Mouse (Mus musculus): ENCODE data around the gene Gm45711. TPM values are rescaled to one million over a fixed set of nuclear protein-coding genes. Genes with fewer than 3 reads are reported as not detected.
A peak's percentile ranks its signal among the peaks of the same experiment; 100 is the strongest.

Gm45711 gene
- total and polyA plus RNA-seq, 3 experiments: not detected

DNA sequence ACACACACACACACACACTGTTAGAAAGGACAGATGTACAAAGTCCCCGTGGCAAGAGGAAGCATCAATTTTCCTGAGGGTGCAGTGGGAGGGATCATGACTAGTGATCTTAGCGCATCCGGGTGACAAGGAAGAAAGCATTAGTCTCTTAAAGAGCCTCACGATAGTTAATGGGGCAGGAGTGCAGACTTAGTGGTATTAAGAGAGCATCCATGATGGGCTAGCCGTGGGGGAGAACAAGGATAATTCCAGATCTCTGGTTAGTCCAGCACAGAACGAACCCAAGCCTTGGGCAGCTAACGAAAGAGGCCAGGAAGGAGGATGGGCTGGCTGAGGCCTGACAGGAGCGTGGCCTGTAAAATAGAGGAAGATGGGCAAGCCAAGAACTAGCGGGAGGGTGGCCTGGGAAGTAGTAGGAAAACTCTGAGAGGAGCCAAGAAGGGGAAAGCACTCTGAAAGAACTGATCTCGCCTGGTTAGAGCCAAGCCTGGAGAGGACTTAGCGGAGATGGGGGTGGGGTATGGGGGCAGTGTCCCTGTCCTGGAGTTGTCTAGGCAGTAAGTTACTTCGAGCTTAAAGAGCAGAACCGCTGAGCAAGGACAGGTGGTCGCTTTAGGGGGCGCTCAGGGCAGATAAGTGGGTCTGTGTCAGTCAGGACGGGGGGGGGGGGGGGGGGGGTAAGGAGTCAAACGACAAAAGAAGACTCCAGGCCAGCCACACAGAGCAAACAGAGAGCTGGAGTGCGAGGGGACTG lies 29.5 kb upstream of the Gm45711 start, which contains the start of gene Cmtm3:
TSS of gene Cmtm3 (plus strand) at position 182 of the 754 bp plus-strand sequence.
- H3K79me2 ChIP-seq (ENCODE audit: control insufficient read depth, insufficient read depth, low read length, poor library complexity): peaks cover 10% of the 10 kb centered on the region
- no peaks in the 10 kb centered on the region for H3K27me3 ChIP-seq (ENCODE audit: control insufficient read depth in 1 of 2, insufficient read depth in 2 of 2, low read length in 2 of 2)
- peaks cover 0 to 11% of the 10 kb centered on the region in 2 experiments; a peak in 2 of 4 replicates for H3K36me3 ChIP-seq (ENCODE audit: control insufficient read depth in 1 of 2, insufficient read depth in 2 of 2, low read length in 2 of 2)
- no peaks in the 10 kb centered on the region for H3K9me3 ChIP-seq (replicated peaks; ENCODE audit: insufficient read depth, low read length)
- H3K4me1 ChIP-seq (ENCODE audit: control insufficient read depth in 1 of 2, insufficient read depth in 2 of 2, low read length in 2 of 2): peaks cover 0 to 10% of the 10 kb centered on the region in 2 experiments; a peak in 2 of 4 replicates
- DNase-seq (ENCODE audit: low read depth, low spot score): peak; percentile 74
- H3K9ac ChIP-seq (ENCODE audit: control insufficient read depth, low read depth, low read length, poor library complexity, severe bottlenecking): peak within 1 kb of the TSS; percentile 76
- H3K4me3 ChIP-seq (ENCODE audit: control insufficient read depth in 1 of 2, insufficient read depth in 1 of 2, low read depth in 2 of 2, low read length in 2 of 2): peak within 1 kb of the TSS; percentile 59 to 90
- H3K27ac ChIP-seq (ENCODE audit: control insufficient read depth, low read depth, low read length): peak within 1 kb of the TSS; percentile 66
- TF ChIP-seq ELF1 (IDR thresholded peaks at IDR 0.05; ENCODE audit: low read depth, low read length): peak; percentile 55; the same call in 1 of the 2 replicates
- TF ChIP-seq USF1 (IDR thresholded peaks at IDR 0.05; ENCODE audit: low read depth, low read length): no peak
- no peak for TF ChIP-seq GATA1 (IDR thresholded peaks at IDR 0.05; ENCODE audit: low read depth, low read length)
- peak; percentile 56; the same call in 1 of the 2 replicates for TF ChIP-seq HCFC1 (IDR thresholded peaks at IDR 0.05; ENCODE audit: low read depth, low read length)
- 0 out of 2 replicates have a peak, but pooled peaks have one; percentile 3 for TF ChIP-seq TCF12 (IDR thresholded peaks at IDR 0.05; ENCODE audit: low read depth, low read length)
- no peak for TF ChIP-seq POLR2AphosphoS2 (IDR thresholded peaks at IDR 0.05; ENCODE audit: low read length)
- TF ChIP-seq RCOR1 (IDR thresholded peaks at IDR 0.05; ENCODE audit: low read depth, low read length): no peak
- TF ChIP-seq GABPA (IDR thresholded peaks at IDR 0.05; ENCODE audit: low read depth, low read length): no peak
- TF ChIP-seq KAT2A (conservative IDR thresholded peaks at IDR 0.05; ENCODE audit: low read depth, low read length): no peak
- TF ChIP-seq SMC3 (IDR thresholded peaks at IDR 0.05; ENCODE audit: low read depth, low read length): no peak
- no peak for TF ChIP-seq CHD1 (IDR thresholded peaks at IDR 0.05; ENCODE audit: low read depth, low read length)
- no peak for TF ChIP-seq E2F4 (IDR thresholded peaks at IDR 0.05; ENCODE audit: borderline replicate concordance, low read depth, low read length)
- TF ChIP-seq UBTF (IDR thresholded peaks at IDR 0.05; ENCODE audit: borderline replicate concordance, insufficient read depth, low read depth, low read length): no peak
- TF ChIP-seq POLR2A (IDR thresholded peaks at IDR 0.05; ENCODE audit: control insufficient read depth in 1 of 2, insufficient read depth in 1 of 2, low read depth in 1 of 2, low read length in 2 of 2, poor library complexity in 1 of 2): 0 out of 4 replicates have a peak, but pooled peaks of 1 of the 2 experiments have one; percentile 37
- TF ChIP-seq ZMIZ1 (IDR thresholded peaks at IDR 0.05; ENCODE audit: low read depth, low read length): no peak
- no peak for TF ChIP-seq MYC (IDR thresholded peaks at IDR 0.05; ENCODE audit: low read depth, low read length)
- TF ChIP-seq RAD21 (IDR thresholded peaks at IDR 0.05; ENCODE audit: low read depth, low read length): no peak
- TF ChIP-seq NRF1 (IDR thresholded peaks at IDR 0.05; ENCODE audit: insufficient read depth, low read depth, low read length, poor library complexity, severe bottlenecking): no peak
- peak; percentile 30; the same call in 1 of the 2 replicates for TF ChIP-seq MXI1 (IDR thresholded peaks at IDR 0.05; ENCODE audit: low read depth, low read length)
- no peak for TF ChIP-seq TAL1 (IDR thresholded peaks at IDR 0.05; ENCODE audit: low read length)
- TF ChIP-seq TBP (IDR thresholded peaks at IDR 0.05; ENCODE audit: low read depth, low read length): no peak
- no peak for TF ChIP-seq JUND (IDR thresholded peaks at IDR 0.05; ENCODE audit: low read depth, low read length)
- TF ChIP-seq NELFE (IDR thresholded peaks at IDR 0.05; ENCODE audit: low read depth, low read length): peak; percentile 46; the same call in 1 of the 2 replicates
- TF ChIP-seq MAFK (IDR thresholded peaks at IDR 0.05; ENCODE audit: borderline replicate concordance, low read depth, low read length): no peak
- TF ChIP-seq MAX (IDR thresholded peaks at IDR 0.05; ENCODE audit: low read length): no peak
- no peak for TF ChIP-seq ETS1 (IDR thresholded peaks at IDR 0.05; ENCODE audit: low read depth, low read length)
- TF ChIP-seq MAZ (IDR thresholded peaks at IDR 0.05; ENCODE audit: low read depth, low read length): no peak
- no peak for TF ChIP-seq ZNF384 (IDR thresholded peaks at IDR 0.05; ENCODE audit: low read depth, low read length)
- no peak for TF ChIP-seq USF2 (IDR thresholded peaks at IDR 0.05; ENCODE audit: borderline replicate concordance in 1 of 2, insufficient read depth in 1 of 2, low read depth in 1 of 2, low read length in 2 of 2)
- no peak for TF ChIP-seq CHD2 (IDR thresholded peaks at IDR 0.05; ENCODE audit: low read length)
- TF ChIP-seq POLR2AphosphoS5 (IDR thresholded peaks at IDR 0.05; ENCODE audit: borderline replicate concordance, low read depth, low read length): no peak
- no peak for TF ChIP-seq BHLHE40 (IDR thresholded peaks at IDR 0.05; ENCODE audit: borderline replicate concordance, low read depth, low read length)
- TF ChIP-seq ZC3H11A (IDR thresholded peaks at IDR 0.05; ENCODE audit: low read depth, low read length): no peak
- no peak for TF ChIP-seq CTCF (IDR thresholded peaks at IDR 0.05 in 2 of 3, conservative IDR thresholded peaks at IDR 0.05 in 1 of 3; ENCODE audit: control insufficient read depth in 1 of 3, insufficient read depth in 1 of 3, low read depth in 2 of 3, low read length in 3 of 3, poor library complexity in 1 of 3, severe bottlenecking in 1 of 3)
- TF ChIP-seq MEF2A (IDR thresholded peaks at IDR 0.05; ENCODE audit: extremely low read depth, insufficient replicate concordance, low read depth, low read length, poor library complexity, severe bottlenecking): no peak
- TF ChIP-seq SIN3A (IDR thresholded peaks at IDR 0.05; ENCODE audit: low read length): peak; percentile 26; the same call in 1 of the 2 replicates

Measured in MEL (cell line).